In the genomic region with DNA sequence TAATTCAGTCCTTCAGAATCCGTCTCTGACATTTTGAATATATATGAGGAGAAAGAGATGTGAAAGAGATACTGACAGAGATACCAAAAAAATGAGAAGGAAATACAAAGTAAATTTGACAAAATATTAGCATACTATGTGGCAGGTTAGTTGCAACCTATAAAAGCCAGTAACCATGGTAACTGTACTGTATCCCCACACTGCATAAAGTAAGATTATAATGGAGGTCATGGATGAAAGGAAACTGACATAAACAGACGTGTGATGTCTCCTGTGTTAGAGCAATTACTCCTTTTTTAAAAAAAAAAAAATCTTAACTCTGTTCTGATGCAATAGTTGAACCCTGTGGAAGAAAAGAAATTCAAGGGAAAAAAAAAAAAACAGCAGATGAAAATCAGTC, we compare ENCODE assay signal across 17 mouse cellular contexts.
"Had no signal": no experiment of that assay in that cellular context is flagged by ENCODE, and none has a peak within 500 bp of the region (broad histone marks: within the 10 kb centered on the region; RNA-seq: fewer than 3 reads in every experiment).

No protein-coding gene starts in this region.

- H3K9me3 ChIP-seq: lung, embryonic 15.5 days; megakaryocyte, embryonic 14.5 days; midbrain, embryonic 13.5 days; neural tube, embryonic 12.5 days; stomach, embryonic 15.5 days had no signal

- H3K27me3 ChIP-seq: lung, embryonic 15.5 days; midbrain, embryonic 13.5 days; neural tube, embryonic 12.5 days; stomach, embryonic 15.5 days had no signal

- H3K4me2 ChIP-seq: lung, embryonic 15.5 days; midbrain, embryonic 11.5 days; midbrain, embryonic 13.5 days; neural tube, embryonic 12.5 days; stomach, embryonic 15.5 days had no signal

- ATAC-seq: lung, postnatal 0 days; midbrain, embryonic 13.5 days had no signal

- H3K4me1 ChIP-seq: megakaryocyte, embryonic 14.5 days had no signal

- DNase-seq: lung, adult 2 months; lung, postnatal 14 days; lung, postnatal 36 days; right cerebral cortex, postnatal 14 days; thymus, adult 2 months; thymus, postnatal 25 days; thymus, postnatal 4 days had no signal

- H3K4me3 ChIP-seq: lung, embryonic 15.5 days; megakaryocyte, embryonic 14.5 days; midbrain, embryonic 13.5 days; neural tube, embryonic 12.5 days; stomach, embryonic 15.5 days had no signal

- H3K9ac ChIP-seq: liver, embryonic 14.5 days; lung, embryonic 15.5 days; midbrain, embryonic 13.5 days; neural tube, embryonic 12.5 days; stomach, embryonic 15.5 days had no signal

- H3K27ac ChIP-seq: liver, embryonic 14.5 days; lung, embryonic 15.5 days; macrophage; midbrain, embryonic 13.5 days; neural tube, embryonic 12.5 days; stomach, embryonic 15.5 days; stomach, postnatal 0 days had no signal

- H3K36me3 ChIP-seq: lung, embryonic 15.5 days; midbrain, embryonic 13.5 days; neural tube, embryonic 12.5 days; stomach, embryonic 15.5 days had no signal
